Mouse (Mus musculus) limb, embryonic 14.5 days (tissue): ENCODE data around the gene Egln3. TPM values are rescaled to one million over a fixed set of nuclear protein-coding genes. Genes with fewer than 3 reads are reported as not detected.

Source experiments
- ATAC-seq: fragments of 200-750 bp; cut with Nextera tagmentation; 2 replicates; pipeline ENCODE4 v1.8.0; 2017; ENCODE audit warnings: low read depth, moderate number of reproducible peaks, moderate TSS enrichment; ENCODE audit not compliant: low FRiP score
- DNase-seq: peaks from one replicate; pipeline ENCODE4 v3.0.0-alpha.2; 2015; ENCODE audit warnings: low spot score
- H3K27ac ChIP-seq: fragments of 300-500 bp; sonication (generic); replicated peaks from 2 replicates; pipeline ENCODE4 v1.5.1; 2014; ENCODE audit warnings: low read depth, mild to moderate bottlenecking, low read length, moderate library complexity, mixed read lengths
- H3K27me3 ChIP-seq: fragments of 300-500 bp; sonication (generic); 2 replicates; pipeline ENCODE4 v1.6.1; 2014; ENCODE audit warnings: low read length, mixed read lengths; ENCODE audit not compliant: control insufficient read depth, insufficient read depth
- H3K36me3 ChIP-seq: fragments of 300-500 bp; sonication (generic); 2 replicates; pipeline ENCODE4 v1.6.1; 2014; ENCODE audit warnings: mild to moderate bottlenecking, low read length, moderate library complexity, mixed read lengths; ENCODE audit not compliant: control insufficient read depth, insufficient read depth
- H3K4me1 ChIP-seq: fragments of 300-500 bp; sonication (generic); 2 replicates; pipeline ENCODE4 v1.6.1; 2014; ENCODE audit warnings: antibody characterized with exemption, low read length, mixed read lengths; ENCODE audit not compliant: control insufficient read depth, insufficient read depth
- H3K4me2 ChIP-seq: fragments of 300-500 bp; sonication (generic); replicated peaks from 2 replicates; pipeline ENCODE4 v1.6.1; 2014; ENCODE audit warnings: low read depth, mild to moderate bottlenecking, low read length, moderate library complexity; ENCODE audit not compliant: severe bottlenecking
- H3K4me3 ChIP-seq: fragments of 300-500 bp; sonication (generic); replicated peaks from 2 replicates; pipeline ENCODE4 v1.5.1; 2014; ENCODE audit warnings: low read length
- H3K9ac ChIP-seq: fragments of 300-500 bp; sonication (generic); 2 replicates; pipeline ENCODE4 v1.6.1; 2014; ENCODE audit warnings: mild to moderate bottlenecking, low read depth, low read length, moderate library complexity; ENCODE audit not compliant: severe bottlenecking
- H3K9me3 ChIP-seq: fragments of 300-500 bp; sonication (generic); 2 replicates; pipeline ENCODE4 v1.6.1; 2016; ENCODE audit warnings: low read length; ENCODE audit not compliant: control insufficient read depth
- POLR2A ChIP-seq: fragments of 200-500 bp; IDR thresholded peaks from 2 replicates; pipeline ENCODE4 v1.8.0; 2012; ENCODE audit warnings: inconsistent platforms, mild to moderate bottlenecking, moderate library complexity, borderline replicate concordance; ENCODE audit not compliant: insufficient read depth, insufficient read length; ENCODE audit errors: extremely low read depth
- WGBS: fragments of 180-500 bp; shearing (Covaris S2); extraction: QIAGEN DNeasy Blood & Tissue Kit; methylation state at CpG from one replicate; pipeline ENCODE4 v1.1.7; 2014; 5-methylcytosine and 5-hydroxymethylcytosine counted together
- polyA plus RNA-seq, 2 experiments: library from polyadenylated mRNA; depleted of rRNA in 1 of 2; stranded (reverse) in 1 of 2; unstranded in 1 of 2; fragments of >200 nt; fragmentation: Nextera tagmentation in 1 of 2; extraction: Ambion mirVana in 1 of 2; gene quantifications; 2 replicates each; pipeline versions ENCODE4 v1.2.1 to v1.2.3; 2012 to 2014

The Egln3 gene
- polyA plus RNA-seq, 2 experiments, result 7.1 to 7.7 TPM

- Histone ChIP-seq H3K27ac (no peak overlapping the region), H3K9ac (no peak overlapping the region), H3K4me1 (no peaks in the 10 kb centered on the region), H3K36me3 (no peaks in the 10 kb centered on the region), H3K4me2 (no peak overlapping the region), H3K27me3 (no peaks in the 10 kb centered on the region), H3K9me3 (no peaks in the 10 kb centered on the region), H3K4me3 (no peak overlapping the region)
- no peak for ATAC-seq
- WGBS, result 74% methylated on average over 4 of the region's 4 CpGs
- TF ChIP-seq POLR2A, result no peak
- DNase-seq, result no peak
Observed at GRCm38 (mm10) chr12:54225610-54226009, 21.9 kb upstream of the Egln3 start.

GRCm38 (mm10) chr12:54225090-54225489 is 21.4 kb upstream of the Egln3 start:
- WGBS, result 61% methylated on average over 3 of the region's 3 CpGs
- no peak overlapping the region for H3K4me2 ChIP-seq
- no peak for TF ChIP-seq POLR2A
- H3K27ac ChIP-seq, result no peak overlapping the region
- no peaks in the 10 kb centered on the region for H3K9me3 ChIP-seq
- H3K4me3 ChIP-seq, result no peak overlapping the region
- H3K36me3 ChIP-seq, result no peaks in the 10 kb centered on the region
- DNase-seq, result no peak
- H3K4me1 ChIP-seq, result no peaks in the 10 kb centered on the region
- H3K9ac ChIP-seq, result no peak overlapping the region
- no peak for ATAC-seq
- no peaks in the 10 kb centered on the region for H3K27me3 ChIP-seq

GRCm38 (mm10) chr12:54222036-54222760 is 18.5 kb upstream of the Egln3 start:
- ATAC-seq (no peak), DNase-seq (no peak)
- Histone ChIP-seq H3K27ac (no peak overlapping the region), H3K9me3 (no peaks in the 10 kb centered on the region), H3K36me3 (no peaks in the 10 kb centered on the region), H3K4me1 (no peaks in the 10 kb centered on the region), H3K4me2 (no peak overlapping the region), H3K4me3 (no peak overlapping the region), H3K27me3 (no peaks in the 10 kb centered on the region), H3K9ac (no peak overlapping the region)
- 50% methylated on average over 12 of the region's 12 CpGs for WGBS
- no peak for TF ChIP-seq POLR2A

- no peak for TF ChIP-seq POLR2A
- no peaks in the 10 kb centered on the region for H3K4me1 ChIP-seq
Observed at GRCm38 (mm10) chr12:54216673-54217072, 13.0 kb upstream of the Egln3 start.

GRCm38 (mm10) chr12:54214426-54214825 is 10.8 kb upstream of the Egln3 start:
- Histone ChIP-seq H3K4me1 (no peaks in the 10 kb centered on the region), H3K4me2 (no peak overlapping the region), H3K36me3 (no peaks in the 10 kb centered on the region), H3K9ac (no peak overlapping the region), H3K27ac (no peak overlapping the region), H3K4me3 (no peak overlapping the region), H3K27me3 (no peaks in the 10 kb centered on the region), H3K9me3 (no peaks in the 10 kb centered on the region)
- no peak for TF ChIP-seq POLR2A
- DNase-seq (no peak), ATAC-seq (no peak)
- WGBS, result 13% methylated on average over 6 of the region's 6 CpGs

More at GRCm38 (mm10) chr12:54216673-54217072, 13.0 kb upstream of the Egln3 start:
- H3K4me3 ChIP-seq, result no peak overlapping the region
- no peaks in the 10 kb centered on the region for H3K27me3 ChIP-seq
- no peaks in the 10 kb centered on the region for H3K36me3 ChIP-seq
- no peak for DNase-seq
- H3K4me2 ChIP-seq, result no peak overlapping the region
- no peak overlapping the region for H3K27ac ChIP-seq
- H3K9me3 ChIP-seq, result no peaks in the 10 kb centered on the region
- 78% methylated on average over 5 of the region's 5 CpGs for WGBS
- H3K9ac ChIP-seq, result no peak overlapping the region
- ATAC-seq, result no peak
